Mouse (Mus musculus): ENCODE results near the gene Mvb12b. TPM values are rescaled to one million over a fixed set of nuclear protein-coding genes. Genes with fewer than 3 reads are reported as not detected.

The Mvb12b gene
- polyA plus RNA-seq, 1 experiment from 2014 or later: 52.2 TPM

GRCm38 (mm10) chr2:33841980-33842379, 45.8 kb downstream of the Mvb12b start:
- Histone ChIP-seq H3K27ac (replicated peaks) (no peak overlapping the region), H3K4me2 (no peak overlapping the region), H3K4me1 (peaks cover 49% of the 10 kb centered on the region), H3K4me3 (replicated peaks) (no peak overlapping the region), H3K36me3 (peaks cover 8% of the 10 kb centered on the region; the same call in 1 of the 2 replicates), H3K9ac (replicated peaks) (no peak overlapping the region), H3K27me3 (replicated peaks) (no peaks in the 10 kb centered on the region), H3K9me3 (replicated peaks) (no peaks in the 10 kb centered on the region)
- 86% methylated on average over 4 of the region's 4 CpGs for WGBS
- no peak for ATAC-seq (ENCODE audit: low FRiP score)

- Histone ChIP-seq H3K27ac (replicated peaks) (0 out of 2 replicates have a peak overlapping the region, but pooled peaks have one; percentile 13), H3K9me3 (replicated peaks) (no peaks in the 10 kb centered on the region)
These were observed 47.3 kb downstream of the Mvb12b start for GRCm38 (mm10) chr2:33840483-33840882.

GRCm38 (mm10) chr2:33839252-33839651, 48.5 kb downstream of the Mvb12b start:
- H3K9ac ChIP-seq (replicated peaks): no peak overlapping the region
- no peak overlapping the region for H3K4me2 ChIP-seq
- H3K9me3 ChIP-seq (replicated peaks): no peaks in the 10 kb centered on the region
- peaks cover 48% of the 10 kb centered on the region for H3K4me1 ChIP-seq
- no peak overlapping the region for H3K4me3 ChIP-seq (replicated peaks)
- peak overlapping the region; percentile 56; the same call in 1 of the 2 replicates for H3K27ac ChIP-seq (replicated peaks)
- no peak for ATAC-seq (ENCODE audit: low FRiP score)
- H3K36me3 ChIP-seq: peaks cover 13% of the 10 kb centered on the region
- H3K27me3 ChIP-seq (replicated peaks): no peaks in the 10 kb centered on the region

More at GRCm38 (mm10) chr2:33840483-33840882, 47.3 kb downstream of the Mvb12b start:
- WGBS: 36% methylated on average over 3 of the region's 3 CpGs
- H3K4me1 ChIP-seq: peaks cover 48% of the 10 kb centered on the region
- peaks cover 11% of the 10 kb centered on the region; the same call in 1 of the 2 replicates for H3K36me3 ChIP-seq
- no peak overlapping the region for H3K4me3 ChIP-seq (replicated peaks)
- H3K27me3 ChIP-seq (replicated peaks): no peaks in the 10 kb centered on the region
- H3K4me2 ChIP-seq: no peak overlapping the region
- H3K9ac ChIP-seq (replicated peaks): no peak overlapping the region
- ATAC-seq (ENCODE audit: low FRiP score): no peak

- Histone ChIP-seq H3K4me2 (no peak overlapping the region), H3K9me3 (replicated peaks) (no peaks in the 10 kb centered on the region), H3K27me3 (replicated peaks) (no peaks in the 10 kb centered on the region), H3K4me1 (peaks cover 48% of the 10 kb centered on the region), H3K4me3 (replicated peaks) (no peak overlapping the region), H3K36me3 (peaks cover 24% of the 10 kb centered on the region), H3K27ac (replicated peaks) (peak overlapping the region; percentile 61), H3K9ac (replicated peaks) (no peak overlapping the region)
- no peak for ATAC-seq (ENCODE audit: low FRiP score)
- WGBS: 65% methylated on average over 6 of the region's 6 CpGs
These were observed 50.4 kb downstream of the Mvb12b start for GRCm38 (mm10) chr2:33837297-33837696.

- 55% methylated on average over 9 of the region's 9 CpGs for WGBS
- Histone ChIP-seq H3K9me3 (replicated peaks) (no peaks in the 10 kb centered on the region), H3K27ac (replicated peaks) (peak overlapping the region; percentile 23; the same call in 1 of the 2 replicates), H3K27me3 (replicated peaks) (no peaks in the 10 kb centered on the region), H3K36me3 (peaks cover 24% of the 10 kb centered on the region), H3K4me1 (peaks cover 48% of the 10 kb centered on the region), H3K4me3 (replicated peaks) (no peak overlapping the region), H3K9ac (replicated peaks) (no peak overlapping the region), H3K4me2 (no peak overlapping the region)
- peak; percentile 33; the same call in 1 of the 2 replicates for ATAC-seq (ENCODE audit: low FRiP score)
These were observed 51.0 kb downstream of the Mvb12b start for GRCm38 (mm10) chr2:33836660-33837213.

GRCm38 (mm10) chr2:33835038-33835437, 52.7 kb downstream of the Mvb12b start:
- H3K27ac ChIP-seq (replicated peaks): no peak overlapping the region
- H3K36me3 ChIP-seq: peaks cover 28% of the 10 kb centered on the region
- WGBS: 81% methylated on average over 8 of the region's 8 CpGs
- no peaks in the 10 kb centered on the region for H3K27me3 ChIP-seq (replicated peaks)
- H3K4me1 ChIP-seq: peaks cover 33% of the 10 kb centered on the region
- H3K9me3 ChIP-seq (replicated peaks): no peaks in the 10 kb centered on the region
- no peak for ATAC-seq (ENCODE audit: low FRiP score)
- no peak overlapping the region for H3K9ac ChIP-seq (replicated peaks)
- H3K4me2 ChIP-seq: no peak overlapping the region
- no peak overlapping the region for H3K4me3 ChIP-seq (replicated peaks)

GRCm38 (mm10) chr2:33833902-33834301, 53.8 kb downstream of the Mvb12b start:
- Histone ChIP-seq H3K27me3 (replicated peaks) (no peaks in the 10 kb centered on the region), H3K36me3 (peaks cover 24% of the 10 kb centered on the region; the same call in 1 of the 2 replicates), H3K4me1 (peaks cover 25% of the 10 kb centered on the region), H3K4me2 (no peak overlapping the region), H3K4me3 (replicated peaks) (no peak overlapping the region), H3K9ac (replicated peaks) (no peak overlapping the region), H3K27ac (replicated peaks) (no peak overlapping the region), H3K9me3 (replicated peaks) (no peaks in the 10 kb centered on the region)
- WGBS: 94% methylated on average over 1 of the region's 1 CpGs
- ATAC-seq (ENCODE audit: low FRiP score): no peak

- no peak overlapping the region for H3K27ac ChIP-seq (replicated peaks)
- H3K9ac ChIP-seq (replicated peaks): no peak overlapping the region
- H3K9me3 ChIP-seq (replicated peaks): no peaks in the 10 kb centered on the region
- H3K36me3 ChIP-seq: peaks cover 44% of the 10 kb centered on the region
- H3K27me3 ChIP-seq (replicated peaks): no peaks in the 10 kb centered on the region
- no peaks in the 10 kb centered on the region; the same call in 1 of the 2 replicates for H3K4me1 ChIP-seq
- WGBS: 68% methylated on average over 2 of the region's 2 CpGs
- no peak overlapping the region for H3K4me2 ChIP-seq
- no peak for ATAC-seq (ENCODE audit: low FRiP score)
- no peak overlapping the region for H3K4me3 ChIP-seq (replicated peaks)
These were observed 57.9 kb downstream of the Mvb12b start for GRCm38 (mm10) chr2:33829870-33830269.

GRCm38 (mm10) chr2:33826777-33827176, 61.0 kb downstream of the Mvb12b start:
- no peak overlapping the region for H3K27ac ChIP-seq (replicated peaks)
- no peak overlapping the region for H3K4me3 ChIP-seq (replicated peaks)
- peaks cover 45% of the 10 kb centered on the region for H3K36me3 ChIP-seq
- H3K27me3 ChIP-seq (replicated peaks): no peaks in the 10 kb centered on the region
- no peak for ATAC-seq (ENCODE audit: low FRiP score)
- no peak overlapping the region for H3K9ac ChIP-seq (replicated peaks)
- H3K9me3 ChIP-seq (replicated peaks): no peaks in the 10 kb centered on the region
- no peak overlapping the region for H3K4me2 ChIP-seq
- H3K4me1 ChIP-seq: peaks cover 19% of the 10 kb centered on the region
- 90% methylated on average over 6 of the region's 6 CpGs for WGBS

- Histone ChIP-seq H3K36me3 (peaks cover 51% of the 10 kb centered on the region), H3K9ac (replicated peaks) (no peak overlapping the region), H3K4me2 (no peak overlapping the region), H3K27me3 (replicated peaks) (no peaks in the 10 kb centered on the region), H3K27ac (replicated peaks) (no peak overlapping the region), H3K9me3 (replicated peaks) (no peaks in the 10 kb centered on the region), H3K4me1 (peaks cover 23% of the 10 kb centered on the region), H3K4me3 (replicated peaks) (no peak overlapping the region)
- no peak for ATAC-seq (ENCODE audit: low FRiP score)
- WGBS: 77% methylated on average over 11 of the region's 11 CpGs
These were observed 62.7 kb downstream of the Mvb12b start for GRCm38 (mm10) chr2:33824935-33825514.

GRCm38 (mm10) chr2:33821677-33822607, 65.8 kb downstream of the Mvb12b start:
- Histone ChIP-seq H3K9me3 (replicated peaks) (no peaks in the 10 kb centered on the region), H3K27me3 (replicated peaks) (no peaks in the 10 kb centered on the region), H3K4me2 (no peak overlapping the region), H3K4me1 (peaks cover 23% of the 10 kb centered on the region), H3K4me3 (replicated peaks) (no peak overlapping the region), H3K27ac (replicated peaks) (peak overlapping the region; percentile 65), H3K9ac (replicated peaks) (no peak overlapping the region), H3K36me3 (peaks cover 65% of the 10 kb centered on the region)
- 27% methylated on average over 13 of the region's 13 CpGs for WGBS
- ATAC-seq (ENCODE audit: low FRiP score): peak; percentile 85
